Mouse (Mus musculus) bone marrow, adult 2 months (tissue): ENCODE measurements around the gene Klhl26.

ENCODE experiments used
- CTCF ChIP-seq: fragments of 200-500 bp; IDR thresholded peaks from 2 replicates; pipeline ENCODE4 v1.5.1; 2011; ENCODE audit warnings: low read length, control low read depth; ENCODE audit not compliant: control insufficient read depth, insufficient read depth
- POLR2A ChIP-seq: fragments of 200-500 bp; IDR thresholded peaks from 2 replicates; pipeline ENCODE4 v1.6.1; 2011; ENCODE audit warnings: low read depth, mild to moderate bottlenecking, control low read depth, low read length, borderline replicate concordance; ENCODE audit not compliant: control insufficient read depth

GRCm38 (mm10) chr8:70471856-70472255, 4.9 kb downstream of the Klhl26 start:
- TF ChIP-seq CTCF (no peak), POLR2A (no peak)
